In the genomic region with DNA sequence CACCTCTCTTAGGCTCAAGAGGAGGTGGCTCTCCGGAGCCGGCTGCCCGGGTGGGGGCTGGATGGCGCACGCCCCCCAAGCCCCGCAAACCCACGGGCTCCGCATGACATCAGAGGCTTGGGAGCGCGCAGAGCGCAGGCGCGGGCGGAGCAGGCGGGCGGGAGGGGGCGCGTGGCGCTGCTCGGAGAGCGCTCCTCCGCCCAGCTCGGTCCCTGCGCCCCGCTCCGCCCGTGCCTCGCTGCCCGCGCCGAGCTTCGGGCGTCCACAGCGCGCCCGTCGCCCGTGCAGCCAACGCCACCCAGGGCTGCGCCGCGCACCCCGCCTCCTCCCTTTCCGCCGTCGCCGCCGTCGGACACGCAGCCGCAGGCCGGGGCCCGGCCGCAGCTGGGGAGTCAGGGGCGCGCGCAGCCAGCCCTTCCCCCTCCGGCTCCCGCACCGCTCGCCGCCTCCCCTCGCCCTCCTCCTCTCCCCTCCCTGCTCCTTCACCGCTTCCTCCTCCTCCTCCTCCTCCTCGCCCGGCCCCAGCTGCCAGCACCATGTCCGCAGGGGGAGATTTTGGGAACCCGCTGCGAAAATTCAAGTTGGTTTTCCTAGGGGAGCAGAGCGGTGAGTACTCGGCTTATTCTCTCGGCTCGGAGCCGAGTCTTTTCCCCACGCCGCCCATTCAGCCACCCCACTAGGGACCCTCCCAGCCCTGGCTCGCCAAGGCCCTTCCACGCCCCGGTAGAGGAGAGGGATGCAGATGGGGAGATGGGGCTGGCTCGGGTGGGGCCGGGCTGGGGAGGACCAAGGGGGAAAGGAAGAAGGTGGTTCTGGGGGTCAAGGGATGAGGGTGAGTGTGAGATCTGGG, we compare ENCODE assay signal across 8 mouse cellular contexts. TPM values are rescaled to one million over a fixed set of nuclear protein-coding genes. Genes with fewer than 3 reads are reported as not detected.
DNase-seq lines count a peak whose midpoint lies in the region; ATAC-seq and TF ChIP-seq lines count a peak whose summit lies in the region.

Gene Rab6b, plus strand, starts transcription at position 167 of the 850 bp plus-strand sequence.

- H3K4me2 ChIP-seq in kidney, postnatal 0 days (ENCODE audit: low read length): peak within 1 kb of the TSS; percentile 95
- peak within 1 kb of the TSS; percentile 78 for H3K4me2 ChIP-seq in liver, embryonic 12.5 days
- H3K4me2 ChIP-seq in neural tube, embryonic 11.5 days (ENCODE audit: low read depth): peak within 1 kb of the TSS; percentile 89

- no peaks in the 10 kb centered on the region for H3K9me3 ChIP-seq in kidney, postnatal 0 days (replicated peaks; ENCODE audit: low read length)
- H3K9me3 ChIP-seq in liver, embryonic 12.5 days (replicated peaks): no peaks in the 10 kb centered on the region
- no peaks in the 10 kb centered on the region for H3K9me3 ChIP-seq in neural tube, embryonic 11.5 days (ENCODE audit: control insufficient read depth, low read length)

- H3K4me3 ChIP-seq in kidney, postnatal 0 days (replicated peaks; ENCODE audit: low read depth, low read length): peak within 1 kb of the TSS; percentile 65
- H3K4me3 ChIP-seq in liver, embryonic 12.5 days: peak within 1 kb of the TSS; percentile 59
- peak within 1 kb of the TSS; percentile 70 for H3K4me3 ChIP-seq in neural tube, embryonic 11.5 days (ENCODE audit: low read depth, low read length)

- no peak for TF ChIP-seq CTCF in kidney, postnatal 0 days (IDR thresholded peaks at IDR 0.05; ENCODE audit: low read depth)

- peak; percentile 40 for ATAC-seq in kidney, postnatal 0 days (replicated peaks; ENCODE audit: low FRiP score, low read depth)
- peak; percentile 6; the same call in 1 of the 2 replicates for ATAC-seq in liver, embryonic 12.5 days
- peak; percentile 74 for ATAC-seq in neural tube, embryonic 11.5 days (ENCODE audit: insufficient read depth, low FRiP score, low TSS enrichment)

- peak; percentile 47 for DNase-seq in ovary, postnatal 36 days (ENCODE audit: low spot score)
- no peak for DNase-seq in ovary, adult 18-20 months (ENCODE audit: low spot score)
- peak; percentile 51 to 75 for DNase-seq in cerebellum, postnatal 4 days (ENCODE audit: low spot score in 2 of 2)
- DNase-seq in gonadal fat pad, adult 2 months (ENCODE audit: low read depth): no peak
- peak; percentile 70 for DNase-seq in kidney, postnatal 0 days (ENCODE audit: low spot score)
- peak; percentile 84 for DNase-seq in neural tube, embryonic 11.5 days (ENCODE audit: low spot score)
- peak; percentile 26 for DNase-seq in thymus, postnatal 25 days

- no peaks in the 10 kb centered on the region for H3K36me3 ChIP-seq in kidney, postnatal 0 days (ENCODE audit: insufficient read depth, low read length)
- no peaks in the 10 kb centered on the region for H3K36me3 ChIP-seq in liver, embryonic 12.5 days
- no peaks in the 10 kb centered on the region for H3K36me3 ChIP-seq in neural tube, embryonic 11.5 days (ENCODE audit: control insufficient read depth, insufficient read depth, low read length)

- peaks cover 8% of the 10 kb centered on the region; the same call in 1 of the 2 replicates for H3K4me1 ChIP-seq in kidney, postnatal 0 days (replicated peaks; ENCODE audit: insufficient read depth, low read length)
- peaks cover 28% of the 10 kb centered on the region for H3K4me1 ChIP-seq in liver, embryonic 12.5 days
- peaks cover 9% of the 10 kb centered on the region for H3K4me1 ChIP-seq in neural tube, embryonic 11.5 days (ENCODE audit: control insufficient read depth, insufficient read depth, low read length)

- under 1% methylated on average over 56 of the region's 81 CpGs for WGBS in kidney, postnatal 0 days
- WGBS in liver, embryonic 12.5 days (ENCODE audit: insufficient replicate concordance): under 1% methylated on average over 69 of the region's 81 CpGs
- under 1% methylated on average over 32 of the region's 81 CpGs for WGBS in neural tube, embryonic 11.5 days

- peak within 1 kb of the TSS; percentile 50 for H3K27ac ChIP-seq in kidney, postnatal 0 days
- H3K27ac ChIP-seq in liver, embryonic 12.5 days: no peak within 1 kb of the TSS
- peak within 1 kb of the TSS; percentile 87 for H3K27ac ChIP-seq in neural tube, embryonic 11.5 days (ENCODE audit: low read depth, low read length)

- H3K9ac ChIP-seq in kidney, postnatal 0 days (ENCODE audit: low read depth, low read length): peak within 1 kb of the TSS; percentile 73
- H3K9ac ChIP-seq in liver, embryonic 12.5 days: peak within 1 kb of the TSS; percentile 22
- H3K9ac ChIP-seq in neural tube, embryonic 11.5 days (ENCODE audit: low read length): peak within 1 kb of the TSS; percentile 88

- 0 out of 2 replicates have a peak, but pooled peaks cover 9% of the 10 kb centered on the region for H3K27me3 ChIP-seq in kidney, postnatal 0 days (ENCODE audit: insufficient read depth, low read length)
- peaks cover 69% of the 10 kb centered on the region for H3K27me3 ChIP-seq in liver, embryonic 12.5 days (replicated peaks)
- H3K27me3 ChIP-seq in neural tube, embryonic 11.5 days (ENCODE audit: control insufficient read depth, insufficient read depth, low read length): no peaks in the 10 kb centered on the region; the same call in 1 of the 2 replicates

RNA-seq across cellular contexts. Expression of gene Rab6b, which starts in this region (rescaled TPM):
- polyA plus RNA-seq in gonadal fat pad, adult 2 months (2012; rRNA removed): 10.1 and 12.7 TPM in 2 replicates
- 7.3 and 8.7 TPM in 2 replicates for polyA plus RNA-seq in kidney, postnatal 0 days (2015; fragmentation: Nextera tagmentation; extraction: Ambion mirVana)
- 0.24 and 0.43 TPM in 2 replicates for polyA plus RNA-seq in liver, embryonic 12.5 days (2016; fragmentation: Nextera tagmentation; extraction: Ambion mirVana)
- polyA plus RNA-seq in neural tube, embryonic 11.5 days (2014; fragmentation: Nextera tagmentation; extraction: Ambion mirVana): 18.1 and 22.5 TPM in 2 replicates

Comparison
In these comparisons a context has a peak if more than half of its experiments do, and no peak if none do; other contexts are left out.
1. DNase-seq: peak in ovary, postnatal 36 days (single experiment), cerebellum, postnatal 4 days (2 of 2), kidney, postnatal 0 days (single experiment), neural tube, embryonic 11.5 days (single experiment) and thymus, postnatal 25 days (single experiment); none in ovary, adult 18-20 months (single experiment) and gonadal fat pad, adult 2 months (single experiment).
2. Peak in ATAC-seq, H3K4me3 ChIP-seq, H3K9ac ChIP-seq and H3K4me2 ChIP-seq in liver, embryonic 12.5 days; RNA of the gene not detected or under 1 TPM.
3. ATAC-seq: peak in every context shown above with its lines; median percentile 74 in neural tube, embryonic 11.5 days; 40 in kidney, postnatal 0 days; 6 in liver, embryonic 12.5 days.
4. H3K9ac ChIP-seq: peak in every context shown above with its lines; median percentile 88 in neural tube, embryonic 11.5 days; 73 in kidney, postnatal 0 days; 22 in liver, embryonic 12.5 days.
5. Peak in every context shown above with its lines, with median percentiles within 50 percentile points of each other: H3K4me2 ChIP-seq and H3K4me3 ChIP-seq.